Mouse (Mus musculus): ENCODE data around the gene Mgmt.

DNA sequence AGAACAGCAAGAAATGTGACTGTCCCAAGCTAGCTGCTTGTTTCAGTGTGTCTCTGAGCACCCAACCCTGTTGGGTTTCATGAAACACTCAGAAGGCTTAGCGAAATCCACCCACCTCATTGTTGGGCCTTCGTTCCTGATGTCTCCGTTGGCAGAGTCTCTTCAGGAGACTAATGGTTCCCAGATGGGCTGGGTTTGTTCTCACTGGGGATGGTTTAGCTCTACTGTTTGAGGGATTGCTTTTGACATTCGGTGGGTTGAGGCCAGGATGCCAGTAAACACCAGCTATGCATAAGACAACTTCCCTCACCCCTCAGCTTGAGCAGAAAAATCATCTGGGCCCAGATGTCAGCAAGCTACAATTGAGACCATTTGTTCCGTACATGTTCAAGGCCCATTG lies 39.9 kb downstream of the Mgmt start:
- TF ChIP-seq CTCF (IDR thresholded peaks at IDR 0.05; ENCODE audit: control insufficient read depth, insufficient read depth, low read length) (no peak), POLR2A (IDR thresholded peaks at IDR 0.05; ENCODE audit: borderline replicate concordance, control insufficient read depth, low read depth, low read length) (no peak)
